Mouse (Mus musculus) layer of hippocampus, postnatal 25 days (tissue): ENCODE measurements around the gene Hsd17b12. TPM values are rescaled to one million over a fixed set of nuclear protein-coding genes. Genes with fewer than 3 reads are reported as not detected.

Source experiments
- DNase-seq, 2 experiments: peaks; one replicate each; pipeline ENCODE4 v3.0.0; 2022; ENCODE audit warnings: mixed read lengths in 2 of 2, low spot score in 1 of 2; ENCODE audit errors: extremely low spot score in 1 of 2
- total RNA-seq, 2 experiments: library from RNA; stranded (reverse); gene quantifications; 2 replicates each; pipeline ENCODE4 v1.2.3; 2021

The Hsd17b12 gene
- total RNA-seq = 10 to 100 TPM; 69.8 to 76.4 TPM

DNA sequence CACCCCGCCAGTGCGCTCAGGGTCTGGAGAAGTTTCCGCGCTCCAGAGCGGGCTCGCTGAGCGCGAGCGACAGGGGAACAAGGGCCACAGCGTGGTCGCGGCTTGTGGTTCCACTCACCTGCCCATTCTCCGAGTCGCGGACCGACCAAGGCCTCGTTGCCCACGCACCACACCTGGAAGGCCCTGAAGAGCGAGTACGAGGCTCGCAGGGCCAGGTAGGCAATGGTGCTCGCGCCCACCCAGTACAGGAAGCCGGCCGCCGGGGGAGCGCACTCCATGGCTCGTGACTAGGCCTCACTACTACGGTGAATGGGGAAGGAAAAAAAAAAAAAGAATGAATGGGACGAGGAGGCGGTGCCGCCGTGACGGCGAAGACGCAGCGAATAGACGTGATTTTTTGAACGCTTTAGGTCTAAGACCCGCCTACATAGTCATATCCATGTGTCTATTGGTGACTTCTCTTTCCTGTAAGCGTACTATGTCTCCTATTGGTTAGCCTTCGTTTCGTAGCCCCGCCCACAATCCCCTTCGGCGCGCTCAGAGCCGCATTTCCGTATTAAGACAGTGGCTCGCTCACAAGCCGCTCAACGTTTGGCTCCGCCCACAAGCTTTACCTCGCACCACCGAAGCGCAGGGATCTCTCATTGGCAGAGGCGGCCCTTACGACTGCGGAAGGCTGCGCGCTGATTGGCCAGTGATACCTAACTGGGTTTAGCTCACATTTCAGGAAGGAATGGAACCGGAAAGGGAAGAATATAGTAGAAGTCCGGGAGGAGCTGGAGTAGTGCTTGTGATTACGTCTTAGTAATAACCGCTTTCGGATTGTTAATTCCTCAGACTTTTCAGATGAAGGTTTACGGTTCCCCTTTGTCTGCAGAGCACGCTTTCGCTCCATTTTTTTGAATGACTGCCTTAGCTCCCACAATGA is at the start of gene Hsd17b12:
Hsd17b12 (minus strand) TSS at position 373 of the 928 bp plus-strand sequence.
- peak; percentile 81 to 87 for DNase-seq

DNA sequence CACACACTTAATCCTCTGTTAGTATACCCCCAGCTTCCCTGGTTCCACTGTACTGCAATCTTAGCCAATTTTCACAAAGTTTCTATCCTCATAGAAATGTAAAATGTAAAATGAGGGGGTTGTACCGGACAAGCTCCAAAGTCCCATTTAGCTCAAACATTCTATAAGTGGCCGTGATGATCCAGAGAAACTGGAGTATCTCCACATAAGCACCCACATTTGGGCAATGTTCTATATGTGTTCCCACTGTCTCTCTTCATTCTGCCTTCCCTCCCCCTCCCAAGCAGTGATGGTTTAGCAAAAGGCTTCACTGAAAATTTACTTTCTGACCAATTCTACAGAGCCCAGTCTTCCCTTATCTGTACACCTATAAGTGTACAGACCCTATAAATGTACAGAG is 27.1 kb upstream of the Hsd17b12 start:
- DNase-seq = no peak

DNA sequence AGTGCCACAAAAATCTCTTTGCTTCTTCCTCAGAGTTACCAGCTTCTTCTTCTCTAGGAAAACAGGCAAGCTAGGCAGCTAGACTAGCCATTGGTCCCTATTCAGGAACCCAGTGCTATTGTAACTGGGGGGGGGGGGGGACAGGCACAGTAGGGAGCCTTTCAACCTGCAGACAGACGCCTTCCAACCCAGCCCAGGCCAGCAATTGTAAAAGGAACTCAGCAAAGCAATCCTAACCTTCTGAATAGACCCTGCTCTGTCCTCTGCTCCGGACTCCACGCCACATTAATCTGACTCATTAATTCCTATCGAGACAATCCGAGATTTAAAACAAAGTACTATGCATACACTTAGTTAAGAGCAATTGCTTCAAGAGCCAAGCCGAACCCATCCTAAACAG is 26.4 kb upstream of the Hsd17b12 start:
- DNase-seq = no peak

DNA sequence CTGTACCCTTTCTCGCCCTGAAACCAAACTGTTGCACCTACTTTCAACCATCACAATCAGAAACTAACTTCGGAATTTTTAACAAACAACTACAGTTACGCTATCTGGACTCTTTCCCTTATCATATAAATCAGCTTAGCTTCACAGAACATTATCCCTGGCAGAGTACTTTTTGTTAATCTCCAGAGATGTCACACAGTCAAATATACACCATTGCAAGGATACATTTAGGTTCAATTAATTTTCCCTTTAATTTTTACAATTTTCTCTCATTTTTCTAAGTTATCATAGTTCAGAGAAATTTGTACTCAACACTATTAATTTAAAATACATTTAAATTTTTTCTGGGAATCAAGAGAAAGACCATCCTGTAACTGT is 21.3 kb upstream of the Hsd17b12 start:
- no peak for DNase-seq

DNA sequence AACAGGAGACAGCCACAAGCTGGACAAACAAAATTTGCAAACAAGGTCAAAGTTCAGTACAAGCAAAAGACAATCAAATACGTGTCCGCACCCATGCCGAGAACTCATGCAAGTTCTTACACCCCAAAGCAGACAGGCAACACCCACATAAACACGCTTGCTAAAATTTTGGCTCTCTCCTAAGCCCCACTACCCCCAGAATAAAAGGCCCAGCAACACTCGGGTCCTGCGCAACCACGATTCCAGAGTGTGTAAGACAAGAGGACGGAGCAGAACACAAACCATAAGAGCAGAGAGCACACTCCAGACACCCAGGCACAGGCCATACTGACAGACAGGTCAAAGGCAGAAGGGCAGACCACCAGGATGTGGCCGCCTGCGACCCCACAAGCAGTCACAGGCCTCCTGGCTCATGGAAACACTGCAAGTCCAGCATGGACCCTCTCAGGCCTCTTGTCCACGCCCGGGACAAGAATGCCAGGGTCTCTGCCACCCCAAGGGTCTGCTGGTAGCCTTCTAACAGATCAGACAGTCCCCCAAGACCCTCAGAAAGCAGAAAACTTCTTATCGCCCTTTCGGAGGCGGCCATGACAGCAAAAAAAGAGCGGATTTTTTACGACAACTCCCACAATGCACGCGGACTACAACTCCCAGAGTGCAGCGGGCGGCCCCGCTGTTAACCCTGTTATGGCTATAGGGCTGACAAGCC is 20.7 kb upstream of the Hsd17b12 start:
- peak; percentile 79 to 89 for DNase-seq

GRCm38 (mm10) chr2:94177294-94177693 is 19.5 kb upstream of the Hsd17b12 start:
- no peak for DNase-seq

DNA sequence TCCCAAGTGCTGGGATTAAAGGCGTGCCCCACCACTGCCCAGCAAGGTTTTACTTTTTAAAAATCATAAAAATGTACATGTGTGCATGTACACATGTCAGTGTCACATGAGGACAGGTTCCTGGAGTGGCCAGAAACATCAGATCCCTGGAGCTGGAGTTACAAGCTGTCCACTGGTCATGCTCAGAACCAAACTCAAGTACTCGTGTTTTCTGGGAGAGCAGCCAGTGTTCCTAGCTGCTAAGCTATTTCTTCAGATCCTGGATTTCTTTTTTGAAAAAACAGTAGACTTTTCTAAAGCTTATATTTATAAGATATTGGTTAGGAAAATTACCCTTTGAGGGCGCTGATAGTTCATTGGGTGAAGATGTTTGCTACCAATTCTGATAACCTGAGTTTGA is 18.6 kb upstream of the Hsd17b12 start:
- no peak for DNase-seq

GRCm38 (mm10) chr2:94173549-94173948 is 15.8 kb upstream of the Hsd17b12 start:
- no peak for DNase-seq

GRCm38 (mm10) chr2:94163207-94163606 is 5.4 kb upstream of the Hsd17b12 start:
- DNase-seq = no peak

DNA sequence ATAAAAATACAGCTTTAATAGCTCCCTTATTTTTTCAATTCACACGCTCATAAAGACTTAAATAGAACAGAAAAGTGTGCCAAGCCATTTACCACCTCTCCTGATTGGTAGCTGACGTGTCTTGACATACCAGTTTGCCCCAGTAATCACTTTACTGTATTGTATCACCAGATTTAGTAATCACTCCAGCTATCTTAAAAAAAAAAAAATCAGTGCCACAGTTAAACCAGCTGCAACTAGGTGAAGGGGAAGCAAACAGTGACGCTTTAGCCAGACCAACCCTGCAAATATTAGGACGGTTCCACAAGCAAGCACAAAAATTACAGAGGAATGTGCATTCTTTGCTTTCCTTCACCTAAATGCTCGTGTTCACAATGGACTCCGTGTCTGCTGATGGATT is 4.4 kb upstream of the Hsd17b12 start:
- no peak for DNase-seq

DNA sequence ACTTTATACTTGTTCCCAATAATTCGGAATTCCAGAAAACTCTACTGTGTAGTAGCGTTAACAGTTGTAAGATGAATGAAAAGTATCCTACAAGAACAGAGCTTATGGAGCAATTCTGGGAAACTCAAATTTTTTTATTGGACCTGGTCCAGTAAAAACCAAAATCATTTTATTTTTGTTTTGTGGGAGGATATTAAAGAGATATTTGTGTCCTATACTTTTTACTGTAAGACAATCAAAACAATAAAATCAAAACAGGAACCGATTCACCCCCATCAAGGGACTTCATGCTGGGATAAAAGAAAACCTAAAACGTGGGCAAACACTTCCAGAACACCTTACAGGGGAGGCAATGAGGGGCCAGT is 738 bp upstream of the Hsd17b12 start:
- DNase-seq = no peak

DNA sequence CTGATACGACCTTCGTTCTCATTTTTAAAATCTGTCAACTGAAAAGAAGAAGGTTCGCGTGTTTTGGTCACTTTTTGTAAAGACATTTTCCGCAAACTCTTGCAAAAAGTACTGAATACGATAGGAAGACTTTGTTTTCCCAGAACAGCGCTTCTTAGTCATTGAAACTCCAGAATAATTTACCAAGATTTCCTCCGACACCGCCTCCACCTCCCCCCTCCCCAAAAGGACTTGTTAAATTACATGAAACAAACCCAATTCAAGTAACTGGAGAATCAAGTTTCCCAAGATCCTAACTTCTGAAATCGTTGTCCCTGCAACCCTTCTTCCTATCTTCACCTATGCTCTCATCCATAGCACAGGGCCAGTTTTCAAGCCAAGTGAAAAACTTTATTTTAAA is 713 bp downstream of the Hsd17b12 start:
- DNase-seq = no peak

DNA sequence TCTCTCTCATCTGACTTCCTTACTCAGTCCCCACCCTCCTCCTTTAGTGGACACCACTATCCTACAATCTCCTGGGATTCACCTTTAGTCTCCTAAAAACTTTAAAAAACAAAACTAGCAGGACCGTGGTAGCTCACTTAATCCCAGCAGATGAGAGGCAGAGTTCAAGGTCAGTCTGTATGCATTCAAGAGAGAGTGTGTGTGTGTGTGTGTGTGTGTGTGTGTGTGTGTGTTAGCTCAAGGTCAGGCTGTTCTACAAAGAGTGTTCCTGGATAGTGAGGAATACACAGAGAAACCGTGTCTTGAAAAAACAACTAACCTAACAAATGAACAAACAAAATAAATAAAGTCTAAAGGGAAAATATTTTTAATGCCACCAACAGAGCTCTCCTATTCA is 12.6 kb downstream of the Hsd17b12 start:
- DNase-seq = no peak

DNA sequence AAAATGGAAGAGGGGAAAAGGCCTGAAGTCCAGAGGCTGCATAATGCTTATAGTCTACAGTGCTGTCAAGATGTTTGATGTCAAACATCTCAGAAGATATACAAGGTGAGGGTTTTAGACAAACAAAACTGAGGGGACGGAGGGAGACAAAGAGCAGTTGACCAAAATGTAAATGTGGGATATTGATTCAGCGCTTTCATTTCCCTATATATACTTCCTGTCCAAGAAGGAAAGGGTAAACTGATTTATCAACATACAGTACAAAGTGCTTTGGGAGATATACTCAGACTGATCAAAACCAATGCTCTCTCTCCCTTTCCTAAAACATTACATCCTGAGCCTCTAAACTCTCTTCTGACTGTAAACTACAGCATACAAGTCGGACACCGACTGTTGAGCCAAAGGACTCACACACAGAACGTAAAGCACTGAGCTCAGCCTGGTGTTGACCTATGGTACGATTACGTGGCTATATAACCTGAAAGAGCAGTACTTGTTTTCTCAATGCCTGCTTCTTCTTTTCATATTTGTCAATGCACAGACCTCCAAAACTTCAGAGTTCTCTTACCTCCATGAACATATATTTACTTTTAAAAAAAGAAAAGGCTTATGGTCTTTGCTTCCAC is 13.1 kb downstream of the Hsd17b12 start:
- no peak for DNase-seq

- no peak for DNase-seq
Measured at GRCm38 (mm10) chr2:94141293-94141692, 16.5 kb downstream of the Hsd17b12 start.

- DNase-seq = no peak
Measured at GRCm38 (mm10) chr2:94138469-94139390, 19.0 kb downstream of the Hsd17b12 start.

- no peak for DNase-seq
Measured at GRCm38 (mm10) chr2:94136837-94137236, 20.9 kb downstream of the Hsd17b12 start.

DNA sequence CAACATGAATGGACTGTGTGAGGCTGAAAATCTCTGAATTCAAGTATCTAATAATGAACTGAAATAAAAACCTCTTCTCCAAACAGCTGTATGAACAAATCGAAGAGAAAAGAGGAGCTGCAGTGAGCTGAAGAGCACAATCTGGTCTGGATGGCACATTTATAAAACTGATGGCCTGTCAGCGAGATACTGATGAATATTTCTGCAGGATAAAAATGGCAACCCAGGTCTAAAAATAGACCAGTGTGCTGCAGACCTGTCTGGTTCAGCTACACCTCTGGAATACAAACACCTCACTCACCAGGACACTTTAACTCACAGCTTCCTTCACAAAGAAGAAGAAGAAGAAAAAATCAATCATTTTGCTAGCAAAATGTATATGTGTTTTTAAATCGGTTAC is 29.3 kb downstream of the Hsd17b12 start:
- no peak for DNase-seq

- DNase-seq = peak in 1 of 2 experiments; percentile 20
Measured at GRCm38 (mm10) chr2:94122182-94123041, 35.4 kb downstream of the Hsd17b12 start.
